11 mouse cellular contexts compared by ENCODE assay signal in the genomic region with DNA sequence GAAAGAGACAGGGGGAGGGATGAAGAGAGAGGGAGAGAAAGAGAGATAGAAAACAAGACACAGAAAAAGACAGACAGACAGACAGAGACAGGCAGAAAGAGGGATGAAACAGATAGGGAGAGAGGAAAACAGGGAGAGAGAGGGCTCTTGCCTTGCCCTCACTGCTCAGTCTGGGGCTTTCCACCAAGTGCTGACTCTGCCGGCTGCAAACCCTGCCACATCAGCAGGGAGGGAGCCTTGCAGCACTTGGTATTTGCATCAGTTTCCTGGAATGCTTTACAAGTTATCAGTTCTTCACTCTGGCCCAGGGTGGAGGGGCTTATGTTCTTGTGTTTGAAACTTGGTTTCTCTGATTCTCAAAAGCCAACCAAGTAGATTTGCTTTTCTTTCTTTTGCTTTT. TPM values are rescaled to one million over a fixed set of nuclear protein-coding genes. Genes with fewer than 3 reads are reported as not detected.
DNase-seq lines count a peak whose midpoint lies in the region; ATAC-seq and TF ChIP-seq lines count a peak whose summit lies in the region.
"Had no signal": no experiment of that assay in that cellular context is flagged by ENCODE, and none has a peak within 500 bp of the region (broad histone marks: within the 10 kb centered on the region; RNA-seq: fewer than 3 reads in every experiment).

No protein-coding gene starts in this region.

- H3K4me3 ChIP-seq in intestine, embryonic 15.5 days (replicated peaks): no peak overlapping the region
- H3K4me3 ChIP-seq in intestine, postnatal 0 days (ENCODE audit: low read depth, low read length): no peak overlapping the region
- peak overlapping the region; percentile 35 for H3K4me3 ChIP-seq in embryonic fibroblast, embryonic 13.5 days (ENCODE audit: insufficient read depth, low read length)
- no peak overlapping the region for H3K4me3 ChIP-seq in limb, embryonic 15.5 days
- no peak overlapping the region for H3K4me3 ChIP-seq in midbrain, embryonic 16.5 days (ENCODE audit: low read depth, low read length)
- H3K4me3 ChIP-seq in hindbrain, postnatal 0 days (ENCODE audit: low read length): no peak overlapping the region
- H3K4me3 ChIP-seq: neural tube, embryonic 13.5 days had no signal

- TF ChIP-seq POLR2A in embryonic fibroblast, embryonic 13.5 days (IDR thresholded peaks at IDR 0.05; ENCODE audit: low read depth, low read length): peak; percentile 89

- no peaks in the 10 kb centered on the region for H3K27me3 ChIP-seq in intestine, embryonic 15.5 days (replicated peaks)
- 0 out of 2 replicates have a peak, but pooled peaks cover 3% of the 10 kb centered on the region for H3K27me3 ChIP-seq in intestine, postnatal 0 days (replicated peaks; ENCODE audit: control insufficient read depth, insufficient read depth, low read length)
- H3K27me3 ChIP-seq in limb, embryonic 15.5 days: no peaks in the 10 kb centered on the region
- peaks cover 9% of the 10 kb centered on the region for H3K27me3 ChIP-seq in midbrain, embryonic 16.5 days (ENCODE audit: control insufficient read depth, insufficient read depth, low read depth, low read length)
- H3K27me3 ChIP-seq in hindbrain, postnatal 0 days (ENCODE audit: insufficient read depth, low read length): peaks cover 4% of the 10 kb centered on the region; the same call in 1 of the 2 replicates

- H3K27ac ChIP-seq in intestine, embryonic 15.5 days: peak overlapping the region; percentile 48; the same call in 1 of the 2 replicates
- H3K27ac ChIP-seq in intestine, postnatal 0 days (ENCODE audit: low read depth, low read length): no peak overlapping the region
- H3K27ac ChIP-seq in embryonic fibroblast, embryonic 13.5 days (ENCODE audit: insufficient read depth, low read length): peak overlapping the region; percentile 98
- peak overlapping the region; percentile 63 for H3K27ac ChIP-seq in limb, embryonic 15.5 days
- H3K27ac ChIP-seq in midbrain, embryonic 16.5 days (ENCODE audit: low read length): no peak overlapping the region
- H3K27ac ChIP-seq in hindbrain, postnatal 0 days: no peak overlapping the region
- H3K27ac ChIP-seq: liver, embryonic 14.5 days; neural tube, embryonic 13.5 days had no signal

- H3K36me3 ChIP-seq in intestine, embryonic 15.5 days: no peaks in the 10 kb centered on the region
- no peaks in the 10 kb centered on the region for H3K36me3 ChIP-seq in intestine, postnatal 0 days (ENCODE audit: control insufficient read depth, insufficient read depth)
- H3K36me3 ChIP-seq in limb, embryonic 15.5 days: no peaks in the 10 kb centered on the region
- no peaks in the 10 kb centered on the region for H3K36me3 ChIP-seq in midbrain, embryonic 16.5 days (ENCODE audit: control insufficient read depth, insufficient read depth, low read length)
- no peaks in the 10 kb centered on the region for H3K36me3 ChIP-seq in hindbrain, postnatal 0 days (ENCODE audit: insufficient read depth, low read length)
- H3K36me3 ChIP-seq: neural tube, embryonic 13.5 days had no signal

- ATAC-seq in intestine, embryonic 15.5 days: no peak
- no peak for ATAC-seq in intestine, postnatal 0 days
- ATAC-seq in limb, embryonic 15.5 days (ENCODE audit: insufficient number of reproducible peaks, low FRiP score, low TSS enrichment, low read depth): no peak
- no peak for ATAC-seq in midbrain, embryonic 16.5 days
- ATAC-seq in hindbrain, postnatal 0 days: no peak

- WGBS in intestine, embryonic 15.5 days: 0% methylated on average over 1 of the region's 1 CpGs
- 6% methylated on average over 1 of the region's 1 CpGs for WGBS in intestine, postnatal 0 days
- WGBS in limb, embryonic 15.5 days: 8% methylated on average over 1 of the region's 1 CpGs
- WGBS in midbrain, embryonic 16.5 days: 0% methylated on average over 1 of the region's 1 CpGs
- WGBS in hindbrain, postnatal 0 days: 5% methylated on average over 1 of the region's 1 CpGs

- H3K4me1 ChIP-seq in intestine, embryonic 15.5 days (replicated peaks): 0 out of 2 replicates have a peak, but pooled peaks cover 4% of the 10 kb centered on the region
- no peaks in the 10 kb centered on the region for H3K4me1 ChIP-seq in intestine, postnatal 0 days (replicated peaks; ENCODE audit: control insufficient read depth, insufficient read depth, low read length)
- peaks cover 6% of the 10 kb centered on the region for H3K4me1 ChIP-seq in embryonic fibroblast, embryonic 13.5 days (ENCODE audit: control insufficient read depth, insufficient read depth, low read length)
- H3K4me1 ChIP-seq in limb, embryonic 15.5 days: peaks cover 8% of the 10 kb centered on the region
- peaks cover 3% of the 10 kb centered on the region; the same call in 1 of the 2 replicates for H3K4me1 ChIP-seq in midbrain, embryonic 16.5 days (ENCODE audit: control insufficient read depth, insufficient read depth, low read length)
- peaks cover 4% of the 10 kb centered on the region for H3K4me1 ChIP-seq in hindbrain, postnatal 0 days (ENCODE audit: insufficient read depth, low read length)

- no peaks in the 10 kb centered on the region for H3K9me3 ChIP-seq in intestine, embryonic 15.5 days
- H3K9me3 ChIP-seq in intestine, postnatal 0 days (ENCODE audit: control insufficient read depth): no peaks in the 10 kb centered on the region
- no peaks in the 10 kb centered on the region for H3K9me3 ChIP-seq in limb, embryonic 15.5 days
- H3K9me3 ChIP-seq in midbrain, embryonic 16.5 days (replicated peaks; ENCODE audit: control insufficient read depth, low read length, poor library complexity, severe bottlenecking): no peaks in the 10 kb centered on the region
- no peaks in the 10 kb centered on the region for H3K9me3 ChIP-seq in hindbrain, postnatal 0 days (ENCODE audit: low read length)
- H3K9me3 ChIP-seq: neural tube, embryonic 13.5 days had no signal

- no peak for TF ChIP-seq CTCF in intestine, postnatal 0 days (IDR thresholded peaks at IDR 0.05; ENCODE audit: low read depth)
- TF ChIP-seq CTCF in embryonic fibroblast, embryonic 13.5 days (IDR thresholded peaks at IDR 0.05; ENCODE audit: borderline replicate concordance, insufficient read depth, low read length): no peak
- TF ChIP-seq CTCF in hindbrain, postnatal 0 days (IDR thresholded peaks at IDR 0.05; ENCODE audit: low read depth): no peak

- DNase-seq in NIH3T3 (ENCODE audit: low read depth): peak; percentile 83
- no peak for DNase-seq in spleen, postnatal 36 days (ENCODE audit: low spot score in 2 of 2)
- no peak for DNase-seq in hindbrain, postnatal 0 days (ENCODE audit: low spot score)
- DNase-seq: adrenal gland, postnatal 36 days had no signal

- no peak overlapping the region for H3K9ac ChIP-seq in intestine, embryonic 15.5 days
- no peak overlapping the region for H3K9ac ChIP-seq in intestine, postnatal 0 days (ENCODE audit: low read depth, low read length)
- H3K9ac ChIP-seq in limb, embryonic 15.5 days: no peak overlapping the region
- no peak overlapping the region for H3K9ac ChIP-seq in midbrain, embryonic 16.5 days (ENCODE audit: low read depth, low read length)
- no peak overlapping the region for H3K9ac ChIP-seq in hindbrain, postnatal 0 days (replicated peaks; ENCODE audit: low read length)
- H3K9ac ChIP-seq: liver, embryonic 14.5 days; neural tube, embryonic 13.5 days had no signal

- no peak overlapping the region for H3K4me2 ChIP-seq in intestine, embryonic 15.5 days (replicated peaks)
- H3K4me2 ChIP-seq in intestine, postnatal 0 days (replicated peaks; ENCODE audit: low read depth): no peak overlapping the region
- no peak overlapping the region for H3K4me2 ChIP-seq in limb, embryonic 15.5 days
- no peak overlapping the region for H3K4me2 ChIP-seq in midbrain, embryonic 16.5 days (ENCODE audit: low read length)
- H3K4me2 ChIP-seq in hindbrain, postnatal 0 days (ENCODE audit: low read depth, low read length): no peak overlapping the region
- H3K4me2 ChIP-seq: neural tube, embryonic 13.5 days had no signal

RNA-seq across cellular contexts. Expression of a gene that starts 1.5 kb away (rescaled TPM):
- 472 and 528 TPM in 2 replicates for polyA plus RNA-seq in intestine, embryonic 15.5 days (2015; fragmentation: Nextera tagmentation; extraction: Ambion mirVana)
- polyA plus RNA-seq in intestine, postnatal 0 days (2015; fragmentation: Nextera tagmentation; extraction: Ambion mirVana): 193 and 200 TPM in 2 replicates
- polyA plus RNA-seq in embryonic fibroblast, embryonic 13.5 days (2011; ENCODE audit: insufficient read length, low read depth, missing spikeins): 3,465 and 4,838 TPM in 2 replicates
- polyA plus RNA-seq in limb, embryonic 15.5 days (2015; fragmentation: Nextera tagmentation; extraction: Ambion mirVana): 2,665 and 3,005 TPM in 2 replicates
- polyA plus RNA-seq in midbrain, embryonic 16.5 days (2015; fragmentation: Nextera tagmentation; extraction: Ambion mirVana): 62.8 and 78.9 TPM in 2 replicates
- total RNA-seq in hindbrain, postnatal 0 days (2014; rRNA removed): 104 and 127 TPM in 2 replicates
- polyA plus RNA-seq in hindbrain, postnatal 0 days (2015; fragmentation: Nextera tagmentation; extraction: Ambion mirVana): 66.9 and 83.8 TPM in 2 replicates

Comparison
In these comparisons a context has a peak if more than half of its experiments do, and no peak if none do; other contexts are left out.
1. H3K27ac ChIP-seq: peak in intestine, embryonic 15.5 days (single experiment), embryonic fibroblast, embryonic 13.5 days (single experiment) and limb, embryonic 15.5 days (single experiment); none in intestine, postnatal 0 days (single experiment), midbrain, embryonic 16.5 days (single experiment) and hindbrain, postnatal 0 days (single experiment).